Mouse (Mus musculus) myocyte (in vitro differentiated cells): ENCODE data around the gene Gm17535.
"Not testable (repeated sequence)": the region's sequence is repeated elsewhere in the genome, so short reads cannot be mapped to it uniquely, and the experiment has no call there.

ENCODE experiments used
- POLR2A ChIP-seq: IDR thresholded peaks from one replicate; pipeline ENCODE4 v1.6.1; 2011; ENCODE audit warnings: low read depth, mild to moderate bottlenecking, control low read depth, moderate library complexity; ENCODE audit not compliant: insufficient read length
- TCF12 ChIP-seq: IDR thresholded peaks from one replicate; pipeline ENCODE4 v1.6.1; 2011; ENCODE audit warnings: mild to moderate bottlenecking, control low read depth; ENCODE audit not compliant: poor library complexity, insufficient read depth, severe bottlenecking
- TCF3 ChIP-seq: IDR thresholded peaks from one replicate; pipeline ENCODE4 v1.6.1; 2011; ENCODE audit warnings: low read depth, control low read depth; ENCODE audit not compliant: insufficient read length

GRCm38 (mm10) chr9:3001006-3001405, 33.4 kb upstream of the Gm17535 start:
- not testable (repeated sequence) for TF ChIP-seq TCF12, POLR2A, TCF3
